ENCODE assay signal across 8 mouse cellular contexts in the genomic region with DNA sequence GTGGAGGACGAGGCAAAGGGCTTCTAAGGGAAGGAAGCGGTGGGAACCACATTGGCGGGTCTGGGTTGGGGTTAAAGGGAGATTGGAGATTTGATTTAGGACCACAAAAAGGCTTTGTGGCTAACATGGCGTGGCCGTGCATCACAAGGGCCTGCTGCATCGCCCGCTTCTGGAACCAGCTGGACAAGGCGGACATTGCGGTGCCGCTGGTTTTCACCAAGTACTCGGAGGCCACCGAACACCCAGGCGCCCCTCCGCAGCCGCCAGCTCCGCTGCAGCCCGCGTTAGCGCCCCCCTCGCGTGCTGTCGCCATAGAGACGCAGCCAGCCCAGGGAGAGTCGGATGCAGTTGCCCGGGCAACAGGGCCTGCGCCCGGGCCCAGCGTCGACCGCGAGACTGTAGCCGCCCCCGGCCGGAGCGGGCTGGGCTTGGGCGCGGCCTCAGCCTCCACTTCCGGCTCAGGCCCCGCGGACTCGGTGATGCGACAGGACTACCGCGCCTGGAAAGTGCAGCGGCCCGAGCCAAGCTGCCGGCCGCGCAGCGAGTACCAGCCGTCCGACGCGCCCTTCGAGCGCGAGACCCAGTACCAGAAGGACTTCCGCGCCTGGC. TPM values are rescaled to one million over a fixed set of nuclear protein-coding genes. Genes with fewer than 3 reads are reported as not detected.
DNase-seq lines count a peak whose midpoint lies in the region; ATAC-seq and TF ChIP-seq lines count a peak whose summit lies in the region.

No protein-coding gene starts in this region.

- H3K4me2 ChIP-seq in forebrain, embryonic 15.5 days (replicated peaks): peak overlapping the region; percentile 83

- no peaks in the 10 kb centered on the region for H3K36me3 ChIP-seq in forebrain, embryonic 15.5 days

- peaks cover 40% of the 10 kb centered on the region for H3K4me1 ChIP-seq in forebrain, embryonic 15.5 days
- H3K4me1 ChIP-seq in lung, adult 2 months (ENCODE audit: control insufficient read depth, insufficient read depth, low read length): peaks cover 6% of the 10 kb centered on the region

- no peaks in the 10 kb centered on the region for H3K9me3 ChIP-seq in forebrain, embryonic 15.5 days

- WGBS in forebrain, embryonic 15.5 days: under 1% methylated on average over 59 of the region's 59 CpGs
- under 1% methylated on average over 59 of the region's 59 CpGs for WGBS in lung, adult 2 months

- peak; percentile 90 for DNase-seq in MN1 (ENCODE audit: low spot score)
- peak; percentile 71 to 74 for DNase-seq in heart, postnatal 14 days
- peak; percentile 84 to 89 for DNase-seq in layer of hippocampus, adult 18-20 months (ENCODE audit: low spot score in 2 of 2)
- peak; percentile 62 for DNase-seq in lung, adult 2 months
- DNase-seq in retina, postnatal 1 day: peak; percentile 94
- DNase-seq in natural killer cell, adult 2 months (ENCODE audit: low spot score in 2 of 2): no peak

- no peak for TF ChIP-seq CTCF in lung, adult 2 months (IDR thresholded peaks at IDR 0.05; ENCODE audit: insufficient read depth, low read length)

- peak; percentile 77 for ATAC-seq in cerebellum, adult (ENCODE audit: insufficient number of reproducible peaks, low FRiP score, low TSS enrichment)
- peak; percentile 90 for ATAC-seq in forebrain, embryonic 15.5 days (replicated peaks)

- no peaks in the 10 kb centered on the region for H3K27me3 ChIP-seq in forebrain, embryonic 15.5 days

- H3K27ac ChIP-seq in forebrain, embryonic 15.5 days (replicated peaks): peak overlapping the region; percentile 93

- intact Hi-C loops in heart, postnatal 14 days (cut with DNase I): no loop called here

- peak overlapping the region; percentile 85 for H3K4me3 ChIP-seq in forebrain, embryonic 15.5 days
- peak overlapping the region; percentile 48 for H3K4me3 ChIP-seq in lung, adult 2 months (replicated peaks; ENCODE audit: extremely low read depth, low read depth, low read length)

- TF ChIP-seq POLR2A in lung, adult 2 months (IDR thresholded peaks at IDR 0.05; ENCODE audit: borderline replicate concordance, extremely low read depth, low read depth, low read length): peak; percentile 37; the same call in 1 of the 2 replicates

- H3K9ac ChIP-seq in forebrain, embryonic 15.5 days (replicated peaks): peak overlapping the region; percentile 71

RNA-seq across cellular contexts. Expression of a gene that starts 0.8 kb away (rescaled TPM):
- 77.8 and 80.9 TPM in 2 replicates for polyA plus RNA-seq in forebrain, embryonic 15.5 days (2015; fragmentation: Nextera tagmentation; extraction: Ambion mirVana)
- 1 to 10 TPM; 3.0 to 4.3 TPM for total RNA-seq in heart, postnatal 14 days (2021)
- 100 to 1,000 TPM in 1 of 2 experiments, 10 to 100 TPM in 1; 99.7 to 105 TPM for total RNA-seq in layer of hippocampus, adult 18-20 months (2021)
- polyA plus RNA-seq in lung, adult 2 months (2012; rRNA removed): 24.2 and 25.4 TPM in 2 replicates

RNA-seq across cellular contexts. Expression of a gene that starts 29.6 kb away (rescaled TPM):
- polyA plus RNA-seq in forebrain, embryonic 15.5 days (2015; fragmentation: Nextera tagmentation; extraction: Ambion mirVana): 1.2 and 1.7 TPM in 2 replicates
- not detected for total RNA-seq in heart, postnatal 14 days (2021)
- not detected for total RNA-seq in layer of hippocampus, adult 18-20 months (2021)
- polyA plus RNA-seq in lung, adult 2 months (2012; rRNA removed): 1.1 and 3.1 TPM in 2 replicates

Comparison
In these comparisons a context has a peak if more than half of its experiments do, and no peak if none do; other contexts are left out.
1. DNase-seq: peak in MN1 (single experiment), heart, postnatal 14 days (2 of 2), layer of hippocampus, adult 18-20 months (2 of 2), lung, adult 2 months (single experiment) and retina, postnatal 1 day (single experiment); none in natural killer cell, adult 2 months (0 of 2).
2. RNA of a gene that starts 0.8 kb away (total RNA-seq): 99.7 to 105 TPM in layer of hippocampus, adult 18-20 months; 3.0 to 4.3 TPM in heart, postnatal 14 days; every median in the first group is over 10 times any median in the second.